8 mouse cellular contexts compared by ENCODE assay signal in the genomic region with DNA sequence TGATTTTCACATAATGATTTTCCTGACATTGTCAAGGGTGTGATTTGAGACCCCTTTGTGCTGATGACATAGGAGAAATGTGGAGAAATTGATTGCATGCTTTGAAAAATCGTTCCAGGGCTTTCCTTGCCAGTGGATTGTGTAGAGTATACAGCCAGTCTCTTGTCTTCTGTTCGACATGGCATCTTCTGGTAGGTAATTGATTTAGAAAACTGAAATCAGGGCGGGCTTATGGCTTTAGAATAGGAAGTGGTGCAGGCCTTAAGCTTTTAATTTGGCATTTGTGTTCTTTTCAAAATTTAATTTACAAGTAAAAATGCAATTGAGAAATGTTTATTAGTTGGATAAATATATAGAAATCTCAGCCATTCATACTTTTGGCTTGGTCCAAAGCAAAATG. TPM values are rescaled to one million over a fixed set of nuclear protein-coding genes. Genes with fewer than 3 reads are reported as not detected.
DNase-seq lines count a peak whose midpoint lies in the region; ATAC-seq and TF ChIP-seq lines count a peak whose summit lies in the region.

No protein-coding gene starts in this region.

- peak overlapping the region; percentile 99 for H3K9ac ChIP-seq in forebrain, embryonic 11.5 days (ENCODE audit: low read length)
- H3K9ac ChIP-seq in limb, embryonic 12.5 days (replicated peaks) = 0 out of 2 replicates have a peak overlapping the region, but pooled peaks have one; percentile 44
- peak overlapping the region; percentile 94 for H3K9ac ChIP-seq in neural tube, embryonic 13.5 days

- H3K9me3 ChIP-seq in forebrain, embryonic 11.5 days (ENCODE audit: control insufficient read depth, low read length) = no peaks in the 10 kb centered on the region
- H3K9me3 ChIP-seq in limb, embryonic 12.5 days = no peaks in the 10 kb centered on the region
- no peaks in the 10 kb centered on the region for H3K9me3 ChIP-seq in neural tube, embryonic 13.5 days

- WGBS in forebrain, embryonic 11.5 days = 64% methylated on average over 3 of the region's 3 CpGs
- WGBS in limb, embryonic 12.5 days = 77% methylated on average over 3 of the region's 3 CpGs
- WGBS in neural tube, embryonic 13.5 days = 25% methylated on average over 3 of the region's 3 CpGs

- H3K27ac ChIP-seq in left cerebral cortex, adult 2 months = peak overlapping the region; percentile 76
- peak overlapping the region; percentile 96; the same call in 1 of the 2 replicates for H3K27ac ChIP-seq in forebrain, embryonic 11.5 days (ENCODE audit: low read depth, low read length)
- H3K27ac ChIP-seq in limb, embryonic 12.5 days = no peak overlapping the region
- peak overlapping the region; percentile 98 for H3K27ac ChIP-seq in neural tube, embryonic 13.5 days (replicated peaks)

- H3K4me2 ChIP-seq in forebrain, embryonic 11.5 days (ENCODE audit: low read depth, low read length, severe bottlenecking) = peak overlapping the region; percentile 98
- H3K4me2 ChIP-seq in limb, embryonic 12.5 days = peak overlapping the region; percentile 88
- H3K4me2 ChIP-seq in neural tube, embryonic 13.5 days = peak overlapping the region; percentile 83

- no peak for ATAC-seq in forebrain, embryonic 11.5 days (replicated peaks; ENCODE audit: low FRiP score)
- ATAC-seq in limb, embryonic 12.5 days (ENCODE audit: insufficient number of reproducible peaks, insufficient read depth, low FRiP score, low TSS enrichment, low read depth) = no peak
- ATAC-seq in neural tube, embryonic 13.5 days (ENCODE audit: low read depth) = no peak

- H3K4me3 ChIP-seq in left cerebral cortex, adult 2 months = peak overlapping the region; percentile 69
- peak overlapping the region; percentile 94 for H3K4me3 ChIP-seq in forebrain, embryonic 11.5 days (ENCODE audit: low read depth, low read length)
- peak overlapping the region; percentile 98 for H3K4me3 ChIP-seq in limb, embryonic 12.5 days (replicated peaks)
- peak overlapping the region; percentile 83 for H3K4me3 ChIP-seq in neural tube, embryonic 13.5 days

- peaks cover 16% of the 10 kb centered on the region; the same call in 1 of the 2 replicates for H3K4me1 ChIP-seq in forebrain, embryonic 11.5 days (replicated peaks; ENCODE audit: control insufficient read depth, insufficient read depth, low read length)
- H3K4me1 ChIP-seq in limb, embryonic 12.5 days (replicated peaks) = peaks cover 20% of the 10 kb centered on the region
- H3K4me1 ChIP-seq in neural tube, embryonic 13.5 days (replicated peaks) = peaks cover 61% of the 10 kb centered on the region

- H3K27me3 ChIP-seq in forebrain, embryonic 11.5 days (ENCODE audit: control insufficient read depth, insufficient read depth, low read length) = no peaks in the 10 kb centered on the region
- no peaks in the 10 kb centered on the region; the same call in 1 of the 2 replicates for H3K27me3 ChIP-seq in limb, embryonic 12.5 days
- H3K27me3 ChIP-seq in neural tube, embryonic 13.5 days = no peaks in the 10 kb centered on the region

- no peak for TF ChIP-seq CTCF in left cerebral cortex, adult 2 months (IDR thresholded peaks at IDR 0.05)

- intact Hi-C loops in left cerebral cortex, adult 2 months (cut with DNase I) = loop anchor here (1.0 to 10.0 kb wide), 3 partner anchors 40 to 285 kb away; a partner anchor contains a TSS
- intact Hi-C loops in left cerebral cortex, postnatal 36 days (cut with DNase I) = loop anchor here (2.0 kb wide), 1 partner anchor 73 kb away; a partner anchor contains a TSS
- intact Hi-C loops in left cerebral cortex, postnatal 25 days (cut with DNase I) = loop anchor here (2.0 kb wide), 2 partner anchors 19 to 73 kb away; a partner anchor contains a TSS

- H3K36me3 ChIP-seq in forebrain, embryonic 11.5 days (ENCODE audit: control insufficient read depth, insufficient read depth, low read length) = peaks cover 20% of the 10 kb centered on the region
- H3K36me3 ChIP-seq in limb, embryonic 12.5 days = peaks cover 39% of the 10 kb centered on the region
- H3K36me3 ChIP-seq in neural tube, embryonic 13.5 days = peaks cover 38% of the 10 kb centered on the region

- DNase-seq in left cerebral cortex, adult 2 months (ENCODE audit: extremely low spot score in 1 of 2, low spot score in 2 of 2) = no peak
- DNase-seq in left cerebral cortex, postnatal 36 days (ENCODE audit: low spot score in 2 of 2) = no peak
- no peak for DNase-seq in forebrain, embryonic 11.5 days (ENCODE audit: low spot score)
- DNase-seq in left cerebral cortex, postnatal 25 days (ENCODE audit: low spot score in 2 of 2) = no peak
- no peak for DNase-seq in cerebellum, postnatal 36 days
- DNase-seq in embryo, embryonic 11 days = no peak

RNA-seq across cellular contexts. Expression of a gene that starts 1.9 kb away (rescaled TPM):
- total RNA-seq in left cerebral cortex, adult 2 months (2021) = 1,000 to 10,000 TPM in 1 of 2 experiments, 100 to 1,000 TPM in 1; 990 to 1,034 TPM
- total RNA-seq in left cerebral cortex, postnatal 36 days (2021) = 1,000 to 10,000 TPM; 1,022 to 1,141 TPM
- 3,131 and 3,150 TPM in 2 replicates for polyA plus RNA-seq in forebrain, embryonic 11.5 days (2014; fragmentation: Nextera tagmentation; extraction: Ambion mirVana)
- 2,166 and 2,360 TPM in 2 replicates for polyA plus RNA-seq in limb, embryonic 12.5 days (2016; fragmentation: Nextera tagmentation; extraction: Ambion mirVana)
- polyA plus RNA-seq in neural tube, embryonic 13.5 days (2015; fragmentation: Nextera tagmentation; extraction: Ambion mirVana) = 6,082 and 6,118 TPM in 2 replicates
- total RNA-seq in left cerebral cortex, postnatal 25 days (2021) = 1,000 to 10,000 TPM in 1 of 2 experiments, 100 to 1,000 TPM in 1; 940 to 1,084 TPM

RNA-seq across cellular contexts. Expression of a gene that starts 26.5 kb away (rescaled TPM):
- total RNA-seq in left cerebral cortex, adult 2 months (2021) = 10 to 100 TPM; 69.3 to 77.9 TPM
- total RNA-seq in left cerebral cortex, postnatal 36 days (2021) = 10 to 100 TPM; 56.5 to 65.6 TPM
- polyA plus RNA-seq in forebrain, embryonic 11.5 days (2014; fragmentation: Nextera tagmentation; extraction: Ambion mirVana) = 1.3 and 1.5 TPM in 2 replicates
- polyA plus RNA-seq in limb, embryonic 12.5 days (2016; fragmentation: Nextera tagmentation; extraction: Ambion mirVana) = 2.4 and 2.9 TPM in 2 replicates
- polyA plus RNA-seq in neural tube, embryonic 13.5 days (2015; fragmentation: Nextera tagmentation; extraction: Ambion mirVana) = 19.5 and 23.3 TPM in 2 replicates
- 10 to 100 TPM; 61.2 to 63.3 TPM for total RNA-seq in left cerebral cortex, postnatal 25 days (2021)

RNA-seq across cellular contexts. Expression of a gene that starts 40.8 kb away (rescaled TPM):
- under 1 TPM; 0.54 to 0.63 TPM for total RNA-seq in left cerebral cortex, adult 2 months (2021)
- total RNA-seq in left cerebral cortex, postnatal 36 days (2021) = under 1 TPM in 1 of 2 experiments, not detected in 1; 0.32 TPM
- polyA plus RNA-seq in forebrain, embryonic 11.5 days (2014; fragmentation: Nextera tagmentation; extraction: Ambion mirVana) = 8.7 and 9.3 TPM in 2 replicates
- polyA plus RNA-seq in limb, embryonic 12.5 days (2016; fragmentation: Nextera tagmentation; extraction: Ambion mirVana) = 15.8 and 16.5 TPM in 2 replicates
- polyA plus RNA-seq in neural tube, embryonic 13.5 days (2015; fragmentation: Nextera tagmentation; extraction: Ambion mirVana) = 2.3 TPM in 2 replicates
- under 1 TPM; 0.37 to 0.60 TPM for total RNA-seq in left cerebral cortex, postnatal 25 days (2021)

Comparison
In these comparisons a context has a peak if more than half of its experiments do, and no peak if none do; other contexts are left out.
1. H3K9ac ChIP-seq: peak in every context shown above with its lines; median percentile 99 in forebrain, embryonic 11.5 days; 94 in neural tube, embryonic 13.5 days; 44 in limb, embryonic 12.5 days.